Mouse (Mus musculus) heart, postnatal 0 days (tissue): ENCODE data around the gene Hsd3b1.

Source experiments
- CTCF ChIP-seq: IDR thresholded peaks from 2 replicates; pipeline ENCODE4 v1.5.1; 2016; ENCODE audit warnings: antibody characterized with exemption, control low read depth, low read depth
- EP300 ChIP-seq: IDR thresholded peaks from 2 replicates; pipeline ENCODE4 v1.6.1; 2016; ENCODE audit warnings: antibody characterized with exemption, low read depth

- TF ChIP-seq EP300 (no peak), CTCF (no peak)
Observed at GRCm38 (mm10) chr3:98814101-98814670, 45.4 kb downstream of the Hsd3b1 start, which contains the start of gene Hsd3b6.
